Mouse (Mus musculus) testis, adult 2 months (tissue): ENCODE measurements around the gene Fosb.
A peak's percentile ranks its signal among the peaks of the same experiment; 100 is the strongest.

Experiments
- CTCF ChIP-seq: fragments of 200-500 bp; IDR thresholded peaks from 2 replicates; pipeline ENCODE4 v1.5.1; 2012; ENCODE audit warnings: low read depth, mild to moderate bottlenecking, inconsistent platforms, low read length, moderate library complexity; ENCODE audit not compliant: control insufficient read depth, insufficient read depth, insufficient replicate concordance
- POLR2A ChIP-seq: fragments of 200-500 bp; IDR thresholded peaks from 2 replicates; pipeline ENCODE4 v1.6.1; 2012; ENCODE audit warnings: low read depth, mild to moderate bottlenecking, inconsistent platforms, low read length, moderate library complexity; ENCODE audit not compliant: control insufficient read depth

DNA sequence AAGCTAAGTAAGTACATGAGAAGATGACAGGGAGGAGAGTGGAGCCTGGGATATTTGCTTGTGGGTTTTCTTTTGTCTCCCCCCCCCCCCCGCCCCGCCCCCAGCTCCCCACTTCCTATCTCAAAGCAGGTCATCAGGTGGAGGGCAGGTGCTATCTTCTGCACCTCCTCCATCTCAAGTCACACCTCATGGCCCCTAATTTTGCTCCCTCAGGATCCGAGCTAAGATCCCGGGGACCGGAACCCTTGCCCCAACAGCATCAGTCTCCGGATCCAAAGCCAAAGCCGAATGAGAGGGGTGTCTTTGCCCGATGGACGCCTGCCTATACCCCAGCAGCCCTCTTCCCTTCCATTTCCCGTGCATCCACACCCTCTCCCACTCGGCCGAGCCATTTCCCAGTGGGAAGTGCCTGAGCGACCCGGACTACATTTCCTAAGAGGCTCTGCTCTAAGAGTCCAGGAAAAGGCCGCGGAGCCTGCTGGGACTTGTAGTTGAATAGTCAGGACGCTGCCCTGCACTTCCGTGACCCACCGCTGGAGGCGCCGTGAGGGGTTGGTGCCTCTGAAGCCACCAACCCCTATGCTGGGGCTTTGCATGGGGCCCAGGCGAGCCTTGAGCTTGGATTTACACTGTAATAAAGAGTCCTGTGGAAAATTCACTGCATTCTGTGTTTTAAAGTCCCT is 14.2 kb downstream of the Fosb start:
- TF ChIP-seq CTCF (peak; percentile 92), POLR2A (no peak)
